Mouse (Mus musculus): Measurements from ENCODE around the gene Gm3646.

- TF ChIP-seq CTCF (IDR thresholded peaks at IDR 0.05; ENCODE audit: extremely low read depth, insufficient read depth, insufficient read length, insufficient replicate concordance) (no peak), POLR2A (IDR thresholded peaks at IDR 0.05; ENCODE audit: low read depth, low read length) (no peak)
These were observed 7.9 kb upstream of the Gm3646 start for GRCm38 (mm10) chr1:39813067-39813466.
